Mouse (Mus musculus) E14TG2a.4 (cell line): ENCODE measurements around the gene Pnn.

Experiments used
- H3K27me3 ChIP-seq: 2 replicates; pipeline ENCODE4 v1.6.1; 2014; ENCODE audit warnings: low read length, control low read depth; ENCODE audit not compliant: insufficient read depth
- H3K36me3 ChIP-seq: 2 replicates; pipeline ENCODE4 v1.6.1; 2014; ENCODE audit warnings: low read length, control low read depth; ENCODE audit not compliant: insufficient read depth
- H3K4me1 ChIP-seq: replicated peaks from 2 replicates; pipeline ENCODE4 v1.6.1; 2014; ENCODE audit warnings: low read depth, low read length, control low read depth
- H3K4me3 ChIP-seq: replicated peaks from 2 replicates; pipeline ENCODE4 v1.5.1; 2014; ENCODE audit warnings: mild to moderate bottlenecking, low read length
- H3K9me3 ChIP-seq: 2 replicates; pipeline ENCODE4 v1.6.1; 2014; ENCODE audit warnings: low read length, control low read depth
- CTCF ChIP-seq: conservative IDR thresholded peaks from 2 replicates; pipeline ENCODE4 v1.5.1; 2014; ENCODE audit warnings: low read length
- NANOG ChIP-seq: IDR thresholded peaks from 2 replicates; pipeline ENCODE4 v1.6.1; 2014; ENCODE audit warnings: borderline replicate concordance, low read length, mixed read lengths
- POU5F1 ChIP-seq: IDR thresholded peaks from 2 replicates; pipeline ENCODE4 v1.6.1; 2014; ENCODE audit warnings: low read length, borderline replicate concordance

The Pnn gene

GRCm38 (mm10) chr12:59086171-59086570 is 19.5 kb downstream of the Pnn start:
- Histone ChIP-seq H3K27me3 (no peaks in the 10 kb centered on the region), H3K4me3 (no peak overlapping the region), H3K4me1 (peaks cover 5% of the 10 kb centered on the region; the same call in 1 of the 2 replicates), H3K36me3 (no peaks in the 10 kb centered on the region), H3K9me3 (no peaks in the 10 kb centered on the region)
- TF ChIP-seq NANOG = no peak
- TF ChIP-seq CTCF = no peak
- no peak for TF ChIP-seq POU5F1

DNA sequence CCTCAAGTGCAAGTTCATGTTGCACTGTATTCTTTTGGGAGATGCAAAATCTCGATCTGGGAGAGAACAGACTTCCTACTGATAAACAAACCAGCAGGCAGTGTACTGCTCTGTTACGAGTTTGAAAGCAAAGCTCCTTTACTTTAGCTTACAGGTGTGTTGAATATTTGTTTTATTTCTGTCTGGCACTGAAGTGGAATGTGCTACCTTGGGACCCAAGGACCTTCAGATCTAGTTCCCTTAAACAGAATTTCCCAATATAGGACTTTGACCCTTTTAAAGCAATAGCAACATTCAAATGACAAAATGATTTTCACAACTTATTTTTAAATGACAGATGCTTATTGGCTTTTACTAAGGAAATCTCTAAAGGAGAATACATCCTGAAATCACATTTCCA is 26.9 kb downstream of the Pnn start:
- Histone ChIP-seq H3K36me3 (no peaks in the 10 kb centered on the region), H3K9me3 (no peaks in the 10 kb centered on the region), H3K27me3 (no peaks in the 10 kb centered on the region), H3K4me3 (no peak overlapping the region), H3K4me1 (peaks cover 3% of the 10 kb centered on the region; the same call in 1 of the 2 replicates)
- TF ChIP-seq CTCF = no peak
- no peak for TF ChIP-seq NANOG
- TF ChIP-seq POU5F1 = no peak

DNA sequence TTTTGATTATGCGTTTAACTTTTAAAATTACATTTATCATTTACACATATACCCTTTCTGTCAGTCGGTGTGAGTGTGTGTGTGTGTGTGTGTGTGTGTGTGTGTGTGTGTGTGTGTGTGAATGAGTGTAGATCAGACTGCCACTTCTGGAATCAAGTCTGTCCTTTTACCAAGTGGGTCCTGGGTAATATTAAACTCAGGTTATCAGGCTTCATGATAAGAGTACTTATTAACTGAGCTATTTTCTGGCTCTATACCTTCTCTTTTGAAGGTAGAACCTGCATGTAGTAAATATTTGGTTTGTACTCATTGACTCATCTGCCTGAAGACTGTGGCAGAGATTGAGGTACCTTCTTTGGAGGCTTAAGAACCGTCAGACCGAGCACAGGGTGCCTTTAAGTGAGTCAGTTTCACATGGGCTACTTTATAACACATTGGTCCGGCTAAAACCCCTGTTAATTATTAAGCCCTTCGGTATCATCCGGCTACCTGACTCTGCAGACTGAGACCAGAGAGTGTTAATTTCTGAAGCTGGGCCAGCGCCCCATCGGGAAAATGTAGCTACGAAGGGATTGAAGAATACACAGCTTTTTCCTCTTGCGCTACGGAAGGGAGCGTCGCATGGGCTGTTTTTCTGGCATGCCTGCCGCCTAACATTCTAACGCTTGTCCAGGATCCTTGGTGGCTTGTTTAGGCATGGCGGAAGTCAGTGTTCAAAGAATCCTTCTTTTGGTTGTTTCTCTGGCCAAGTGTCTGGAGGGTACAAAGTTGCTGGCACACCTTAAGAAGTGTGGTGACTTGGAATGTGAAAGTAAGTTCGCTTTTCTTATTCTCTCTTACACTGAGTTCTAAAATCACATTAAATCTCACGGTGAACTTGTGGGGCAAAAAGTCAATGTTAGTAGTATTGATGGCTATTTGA is 28.7 kb downstream of the Pnn start, which contains the start of gene Mia2:
TSS of gene Mia2 (plus strand) at position 696 of the 922 bp plus-strand sequence.
- Histone ChIP-seq H3K27me3 (no peaks in the 10 kb centered on the region), H3K9me3 (no peaks in the 10 kb centered on the region), H3K4me1 (peaks cover 3% of the 10 kb centered on the region; the same call in 1 of the 2 replicates), H3K4me3 (no peak within 1 kb of the TSS), H3K36me3 (no peaks in the 10 kb centered on the region)
- TF ChIP-seq NANOG = no peak
- TF ChIP-seq CTCF = no peak
- TF ChIP-seq POU5F1 = no peak

DNA sequence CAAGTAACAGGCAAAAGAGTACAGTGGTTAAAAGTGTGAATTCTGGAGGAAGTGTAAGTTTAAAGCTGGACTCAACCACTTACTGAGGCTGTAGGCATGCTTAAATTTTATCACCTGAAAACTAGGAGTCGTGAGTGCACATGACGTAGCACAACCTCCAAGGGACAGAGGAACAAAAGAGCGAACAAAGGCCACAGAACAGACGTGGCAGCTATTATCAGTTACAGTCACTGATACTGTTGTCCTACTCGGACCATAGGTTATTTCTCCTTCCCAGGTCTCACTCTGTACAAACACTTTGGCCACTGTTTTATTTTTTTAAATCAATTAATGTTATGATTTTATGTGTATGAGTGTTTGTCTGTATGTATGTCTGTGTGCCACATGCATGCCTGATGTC is 38.1 kb downstream of the Pnn start:
- H3K4me3 ChIP-seq = no peak overlapping the region
- no peaks in the 10 kb centered on the region for H3K36me3 ChIP-seq
- H3K27me3 ChIP-seq = no peaks in the 10 kb centered on the region
- H3K4me1 ChIP-seq = no peaks in the 10 kb centered on the region
- no peaks in the 10 kb centered on the region for H3K9me3 ChIP-seq
- no peak for TF ChIP-seq CTCF
- TF ChIP-seq NANOG = no peak
- TF ChIP-seq POU5F1 = no peak

DNA sequence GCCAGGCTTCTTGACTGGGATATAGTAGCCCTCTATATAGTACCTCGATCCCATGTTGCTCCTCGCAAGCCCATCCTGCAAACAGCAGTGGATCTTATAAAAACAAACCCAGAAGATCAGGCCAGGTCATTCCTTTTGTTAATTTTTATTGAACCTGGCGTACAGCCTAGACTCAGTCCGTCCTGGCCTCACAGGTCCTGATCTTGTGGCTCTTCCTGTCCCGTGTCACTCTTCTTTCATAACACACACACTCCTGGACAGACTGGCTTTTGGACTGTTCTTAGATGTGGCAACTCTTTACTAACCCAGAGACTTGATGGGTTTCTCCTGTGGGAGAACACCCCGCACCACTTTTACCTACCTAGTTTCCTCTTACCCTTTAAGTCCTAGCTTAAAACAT is 39.2 kb downstream of the Pnn start:
- Histone ChIP-seq H3K4me3 (no peak overlapping the region), H3K4me1 (no peaks in the 10 kb centered on the region), H3K27me3 (no peaks in the 10 kb centered on the region), H3K36me3 (no peaks in the 10 kb centered on the region), H3K9me3 (no peaks in the 10 kb centered on the region)
- no peak for TF ChIP-seq NANOG
- TF ChIP-seq POU5F1 = no peak
- no peak for TF ChIP-seq CTCF

DNA sequence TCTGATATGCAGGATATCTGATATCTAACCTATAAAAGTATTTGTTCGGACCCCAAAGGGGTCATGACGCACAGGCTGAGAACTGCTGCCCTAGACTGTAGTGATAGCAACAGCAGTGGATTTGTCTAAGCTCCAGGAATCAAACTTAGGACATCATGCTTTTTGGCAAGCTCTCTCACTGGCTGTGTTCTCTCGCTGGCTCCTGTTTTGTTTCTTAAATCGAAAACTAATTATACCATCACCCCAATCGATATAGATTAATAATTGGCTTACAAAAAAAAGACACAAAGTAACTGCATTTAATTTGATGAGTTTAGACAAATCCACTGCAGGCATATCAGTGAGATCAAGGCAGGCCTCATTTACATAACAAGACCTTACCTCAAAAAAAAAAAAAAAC is 39.8 kb downstream of the Pnn start:
- Histone ChIP-seq H3K4me1 (no peaks in the 10 kb centered on the region), H3K27me3 (no peaks in the 10 kb centered on the region), H3K9me3 (no peaks in the 10 kb centered on the region), H3K4me3 (no peak overlapping the region), H3K36me3 (no peaks in the 10 kb centered on the region)
- no peak for TF ChIP-seq NANOG
- TF ChIP-seq POU5F1 = no peak
- TF ChIP-seq CTCF = no peak

DNA sequence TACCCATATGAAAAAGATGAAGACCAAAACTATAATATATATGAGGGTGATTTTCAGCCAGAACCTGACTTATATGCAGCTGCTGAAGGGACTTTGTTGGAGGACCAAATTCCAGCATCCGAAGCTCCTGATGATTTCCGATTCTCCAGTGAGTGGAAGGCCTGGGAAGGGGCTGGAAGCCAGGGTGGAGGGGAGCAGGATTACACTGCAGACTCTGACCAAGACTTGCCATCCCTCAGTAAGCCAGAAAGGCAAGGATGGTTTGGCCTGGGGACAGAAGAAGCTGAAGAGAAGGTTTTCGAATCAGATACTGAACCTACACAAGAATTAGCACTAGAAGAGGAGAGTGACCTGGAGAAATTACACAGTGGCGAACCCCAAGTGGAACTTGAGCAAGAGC is 41.2 kb downstream of the Pnn start:
- TF ChIP-seq CTCF (no peak), POU5F1 (no peak), NANOG (no peak)
- Histone ChIP-seq H3K27me3 (no peaks in the 10 kb centered on the region), H3K36me3 (no peaks in the 10 kb centered on the region), H3K4me1 (no peaks in the 10 kb centered on the region), H3K4me3 (no peak overlapping the region), H3K9me3 (no peaks in the 10 kb centered on the region)

- TF ChIP-seq POU5F1 = no peak
- TF ChIP-seq CTCF = no peak
- no peak for TF ChIP-seq NANOG
- Histone ChIP-seq H3K4me3 (no peak overlapping the region), H3K9me3 (no peaks in the 10 kb centered on the region), H3K27me3 (no peaks in the 10 kb centered on the region), H3K36me3 (no peaks in the 10 kb centered on the region), H3K4me1 (no peaks in the 10 kb centered on the region)
Measured at GRCm38 (mm10) chr12:59117184-59117583, 50.5 kb downstream of the Pnn start.
